Mouse (Mus musculus) ES-E14 (cell line): ENCODE results near the gene Hist2h4. TPM values are rescaled to one million over a fixed set of nuclear protein-coding genes. Genes with fewer than 3 reads are reported as not detected.

Source experiments
- DNase-seq: peaks from one replicate; pipeline ENCODE4 v3.0.0-alpha.2; 2013; ENCODE audit warnings: low read depth, low spot score
- H3K27ac ChIP-seq: 2 replicates; pipeline ENCODE4 v1.5.1; 2012; ENCODE audit warnings: low read depth, mild to moderate bottlenecking, low read length, moderate library complexity, mixed read lengths; ENCODE audit not compliant: poor library complexity, insufficient read depth, severe bottlenecking
- H3K36me3 ChIP-seq: 2 replicates; pipeline ENCODE4 v1.6.1; 2012; ENCODE audit warnings: mild to moderate bottlenecking, low read length, moderate library complexity, mixed read lengths; ENCODE audit not compliant: control insufficient read depth, poor library complexity, insufficient read depth, severe bottlenecking
- H3K4me1 ChIP-seq, 2 experiments: fragments of 150-350 bp in 1 of 2; sonication (generic) in 1 of 2; 2 replicates each; pipeline ENCODE4 v1.6.1; 2012; ENCODE audit warnings: low read length in 2 of 2, mild to moderate bottlenecking in 1 of 2, mixed read lengths in 1 of 2; ENCODE audit not compliant: control insufficient read depth in 2 of 2, insufficient read depth in 2 of 2, poor library complexity in 1 of 2
- H3K4me3 ChIP-seq, 2 experiments: fragments of 150-350 bp in 1 of 2; sonication (generic) in 1 of 2; 2 replicates each; pipeline ENCODE4 v1.5.1; 2012; ENCODE audit warnings: low read length in 2 of 2, low read depth in 1 of 2, mild to moderate bottlenecking in 1 of 2, mixed read lengths in 1 of 2; ENCODE audit not compliant: insufficient read depth in 1 of 2, poor library complexity in 1 of 2, severe bottlenecking in 1 of 2
- H3K9ac ChIP-seq: 2 replicates; pipeline ENCODE4 v1.6.1; 2012; ENCODE audit warnings: low read depth, mild to moderate bottlenecking, low read length, mixed read lengths; ENCODE audit not compliant: poor library complexity, insufficient read depth, severe bottlenecking
- H3K9me3 ChIP-seq: fragments of 150-350 bp; sonication (generic); 2 replicates; pipeline ENCODE4 v1.6.1; 2012; ENCODE audit warnings: low read depth, mild to moderate bottlenecking, low read length; ENCODE audit not compliant: control insufficient read depth, insufficient read depth
- CHD2 ChIP-seq: IDR thresholded peaks from 2 replicates; pipeline ENCODE4 v1.6.1; 2014; ENCODE audit warnings: mild to moderate bottlenecking, low read depth, low read length, inconsistent platforms
- HCFC1 ChIP-seq: IDR thresholded peaks from 2 replicates; pipeline ENCODE4 v1.6.1; 2012; ENCODE audit warnings: low read length, inconsistent platforms, borderline replicate concordance; ENCODE audit not compliant: insufficient read depth
- MAFK ChIP-seq: IDR thresholded peaks from 2 replicates; pipeline ENCODE4 v1.6.1; 2014; ENCODE audit warnings: mild to moderate bottlenecking, low read depth, low read length, inconsistent platforms; ENCODE audit not compliant: insufficient read depth
- ZC3H11A ChIP-seq: IDR thresholded peaks from 2 replicates; pipeline ENCODE4 v1.6.1; 2012; ENCODE audit warnings: low read depth, mild to moderate bottlenecking, inconsistent platforms, low read length, borderline replicate concordance
- ZNF384 ChIP-seq: IDR thresholded peaks from 2 replicates; pipeline ENCODE4 v1.6.1; 2012; ENCODE audit warnings: low read depth, low read length, inconsistent platforms
- in situ Hi-C, 2 experiments: fragments of 600-800 bp; cut with MboI; formaldehyde crosslinking; loops; one replicate each; pipeline ENCODE4 v1.15.1; 2025; ENCODE audit warnings: low sequenced_read_pairs in 2 of 2, inconsistent platforms in 1 of 2; ENCODE audit not compliant: unreplicated experiment in 2 of 2
- total RNA-seq: library from RNA; depleted of rRNA; stranded (reverse); fragments of 300-350 nt; gene quantifications from 2 replicates; pipeline ENCODE4 v1.2.3, GENCODE M21; 2012

The Hist2h4 gene
- total RNA-seq, 1 experiment, result 46.0 TPM

DNA sequence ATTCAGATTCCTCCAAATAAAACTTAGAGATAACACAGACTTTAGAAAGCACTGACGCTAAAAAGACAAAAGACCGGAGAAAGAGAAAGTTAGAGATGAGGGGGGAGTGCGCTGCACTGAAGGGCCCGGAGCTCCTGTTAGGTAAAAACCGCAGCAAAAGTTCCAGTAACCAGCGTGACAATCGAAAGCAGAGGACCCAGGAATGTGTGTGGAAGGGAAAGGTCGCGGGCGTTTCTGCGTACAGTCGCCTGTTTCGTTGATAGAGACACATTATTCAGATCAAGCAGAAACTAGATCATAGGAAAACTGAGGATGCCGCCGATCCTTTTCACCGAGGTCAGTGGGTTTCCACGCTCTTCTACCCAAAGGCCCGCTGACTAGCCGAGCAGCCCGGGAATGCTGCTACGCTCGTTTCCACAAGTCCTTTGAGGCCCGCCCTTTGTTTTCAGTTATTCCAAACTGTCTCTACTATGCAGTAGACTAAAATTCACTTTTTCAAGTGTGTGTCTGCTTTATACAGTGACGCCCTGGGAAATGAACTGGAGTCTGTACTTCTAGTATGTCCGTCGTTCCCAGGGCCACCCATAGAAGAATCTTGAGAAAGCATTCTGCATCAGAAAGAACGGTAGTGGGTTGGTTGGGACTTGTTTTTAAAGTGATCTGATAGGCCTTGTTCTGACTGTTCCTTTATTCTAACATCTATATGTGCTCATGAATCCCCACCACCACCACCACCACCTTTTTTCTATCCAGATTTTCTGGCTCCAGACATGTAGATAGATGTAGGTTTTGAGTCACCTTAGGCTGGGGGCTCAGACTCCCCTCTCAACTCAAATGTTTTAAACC lies 670 bp upstream of the Hist2h4 start:
- peak overlapping the region; percentile 56 to 70 for H3K4me3 ChIP-seq
- no peaks in the 10 kb centered on the region for H3K9me3 ChIP-seq
- H3K36me3 ChIP-seq, result no peaks in the 10 kb centered on the region
- in situ Hi-C loops, result no loop called here
- H3K27ac ChIP-seq, result peak overlapping the region; percentile 80
- TF ChIP-seq MAFK (no peak), CHD2 (no peak), HCFC1 (no peak), ZC3H11A (no peak)
- DNase-seq, result no peak
- peak overlapping the region; percentile 90 for H3K9ac ChIP-seq
- H3K4me1 ChIP-seq, result peaks cover 0 to 7% of the 10 kb centered on the region in 2 experiments; a peak in 2 of 4 replicates

DNA sequence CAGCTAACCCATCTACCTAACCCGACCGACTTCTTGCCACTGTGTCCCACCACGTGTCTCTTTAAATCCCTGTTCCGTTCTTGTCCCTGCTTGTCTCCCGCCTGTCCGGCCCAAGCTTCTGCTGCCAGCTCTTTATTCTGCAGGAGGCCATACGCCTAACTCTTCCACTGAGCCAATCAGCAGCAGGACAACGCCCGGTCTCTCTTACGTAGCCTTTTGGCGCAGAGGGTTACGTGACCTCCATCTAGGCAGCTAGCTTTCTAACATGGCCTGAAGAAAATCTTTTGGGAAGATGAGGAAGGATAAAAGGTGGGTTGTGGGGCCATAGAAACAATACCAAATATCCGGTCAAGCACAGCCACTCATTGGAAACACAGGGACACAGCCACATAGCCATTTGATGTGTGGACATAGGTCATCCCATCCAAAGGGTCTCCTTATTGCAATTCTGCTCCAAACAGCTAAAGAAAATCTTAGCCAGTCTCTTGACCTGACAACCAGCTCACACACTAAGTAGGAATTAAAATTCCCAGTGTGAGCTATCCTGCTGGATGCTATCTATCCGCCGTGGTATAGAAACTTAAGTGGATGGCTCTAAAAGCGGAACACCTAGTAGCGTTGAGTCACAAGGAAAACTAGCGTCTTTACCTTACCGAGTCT lies 765 bp downstream of the Hist2h4 start:
- Histone ChIP-seq H3K9me3 (no peaks in the 10 kb centered on the region), H3K9ac (peak overlapping the region; percentile 90), H3K4me3 (peak overlapping the region; percentile 56 to 74), H3K27ac (peak overlapping the region; percentile 96), H3K36me3 (no peaks in the 10 kb centered on the region), H3K4me1 (peaks cover 0 to 2% of the 10 kb centered on the region in 2 experiments; a peak in 1 of 4 replicates)
- in situ Hi-C loops, result no loop called here
- no peak for TF ChIP-seq HCFC1
- TF ChIP-seq MAFK, result no peak
- no peak for TF ChIP-seq CHD2
- TF ChIP-seq ZNF384, result no peak
- TF ChIP-seq ZC3H11A, result no peak
- no peak for DNase-seq

DNA sequence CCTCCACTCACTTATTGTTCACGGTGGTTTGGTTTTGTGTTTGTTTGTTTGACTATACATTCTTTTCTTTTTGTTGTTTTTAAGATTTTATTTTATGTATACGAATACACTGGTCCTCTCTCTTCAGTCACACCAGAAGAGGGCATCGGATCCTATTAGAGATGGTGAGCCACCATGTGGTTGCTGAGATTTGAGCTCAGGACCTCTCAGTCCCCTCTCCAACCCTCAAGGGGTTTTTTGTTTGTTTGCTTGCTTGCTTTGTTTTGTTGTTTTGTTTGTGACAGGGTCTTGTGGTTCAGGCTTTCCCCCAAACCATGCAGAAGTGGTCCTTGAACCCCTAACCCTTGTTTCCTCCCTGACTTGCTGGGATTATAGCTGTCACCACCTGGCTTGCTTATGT lies 1.5 kb downstream of the Hist2h4 start:
- Histone ChIP-seq H3K4me1 (peaks cover 0 to 2% of the 10 kb centered on the region in 2 experiments; a peak in 1 of 4 replicates), H3K4me3 (peak overlapping the region; percentile 56 to 74), H3K9ac (peak overlapping the region; percentile 90), H3K9me3 (no peaks in the 10 kb centered on the region), H3K27ac (peak overlapping the region; percentile 96), H3K36me3 (no peaks in the 10 kb centered on the region)
- TF ChIP-seq ZC3H11A (no peak), HCFC1 (no peak), ZNF384 (no peak), MAFK (no peak), CHD2 (no peak)
- in situ Hi-C loops, result no loop called here
- DNase-seq, result no peak

DNA sequence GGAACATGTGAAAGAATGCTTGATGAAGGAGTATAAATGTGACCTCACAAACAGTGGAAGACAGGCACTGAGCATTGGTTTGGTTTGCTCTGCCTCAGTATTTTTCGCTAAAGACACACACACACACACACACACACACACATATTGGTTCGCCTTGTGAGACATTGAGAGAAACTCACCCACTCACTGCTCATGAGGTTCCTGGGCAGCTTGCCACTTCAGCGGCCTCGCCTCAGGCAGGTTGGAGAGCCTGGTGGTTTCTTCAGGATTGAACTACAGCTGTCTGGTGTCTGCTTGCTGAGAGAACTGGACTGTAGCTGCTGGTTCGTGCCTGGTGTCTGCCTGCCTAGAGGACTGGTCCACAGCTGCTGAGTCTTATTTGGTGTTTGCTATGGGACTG lies 2.9 kb downstream of the Hist2h4 start:
- TF ChIP-seq HCFC1, result no peak
- TF ChIP-seq ZNF384, result no peak
- TF ChIP-seq ZC3H11A, result no peak
- no peak for TF ChIP-seq MAFK
- no peak for TF ChIP-seq CHD2

More for the DNA sequence above, 2.9 kb downstream of the Hist2h4 start:
- H3K9me3 ChIP-seq, result no peaks in the 10 kb centered on the region
- peaks cover 0 to 2% of the 10 kb centered on the region in 2 experiments; a peak in 1 of 4 replicates for H3K4me1 ChIP-seq
- H3K36me3 ChIP-seq, result no peaks in the 10 kb centered on the region
- no peak for DNase-seq
- H3K4me3 ChIP-seq, result no peak overlapping the region
- in situ Hi-C loops, result no loop called here
- no peak overlapping the region for H3K9ac ChIP-seq
- H3K27ac ChIP-seq, result no peak overlapping the region
